Mouse (Mus musculus): ENCODE measurements around the gene Gm28048.

The Gm28048 gene

DNA sequence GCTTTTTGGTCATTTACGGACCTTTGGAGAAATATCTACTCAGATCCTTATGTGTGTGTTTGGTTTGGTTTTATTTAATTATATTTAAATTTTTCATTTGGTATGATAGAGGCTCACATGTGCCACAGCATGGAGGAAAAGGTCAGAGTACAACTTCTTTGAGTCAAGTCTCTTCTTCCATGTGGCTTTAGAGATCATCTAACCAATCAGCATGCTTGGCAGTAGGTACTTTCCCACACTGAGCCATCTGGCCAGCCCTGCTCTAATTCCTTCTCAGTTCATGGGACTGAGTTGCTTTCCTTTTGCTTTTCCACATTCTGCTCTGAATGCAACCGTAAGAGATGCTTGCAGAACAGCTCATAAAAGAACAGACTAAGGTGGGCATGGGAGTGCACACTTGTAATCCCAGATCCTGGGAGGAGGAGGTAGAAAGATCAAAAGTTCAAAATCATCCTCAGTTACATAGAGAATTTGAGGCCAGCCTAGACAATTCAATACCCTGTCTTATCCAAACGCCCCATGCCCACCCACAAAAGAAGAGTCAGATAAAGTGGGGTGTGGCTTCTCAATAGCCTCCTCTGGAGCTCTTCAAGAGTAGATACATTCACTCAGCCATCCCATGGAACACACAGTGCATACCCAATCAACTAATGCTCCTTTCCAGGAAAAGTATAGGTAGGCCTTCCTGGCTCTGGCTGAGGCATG lies 188.6 kb downstream of the Gm28048 start:
- no peak for DNase-seq

DNA sequence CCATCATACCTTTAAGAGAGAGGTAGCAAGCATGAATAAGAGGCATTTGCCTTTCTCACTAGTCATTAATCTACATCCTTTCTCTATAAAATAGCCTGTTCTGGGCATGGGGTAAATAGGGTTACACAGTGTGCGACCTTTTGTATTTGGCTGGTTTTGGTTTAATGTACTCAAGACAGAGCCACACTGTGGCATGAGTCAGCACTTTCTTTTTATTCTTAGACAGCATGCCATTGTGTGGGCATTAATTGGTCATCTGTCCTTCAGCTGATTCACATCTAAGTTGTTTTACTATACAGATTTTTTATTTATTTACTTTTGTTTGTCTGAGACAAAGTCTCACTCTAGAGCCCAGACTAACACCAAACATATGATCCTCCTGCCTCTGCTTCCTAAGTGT lies 189.7 kb downstream of the Gm28048 start:
- no peak for DNase-seq

DNA sequence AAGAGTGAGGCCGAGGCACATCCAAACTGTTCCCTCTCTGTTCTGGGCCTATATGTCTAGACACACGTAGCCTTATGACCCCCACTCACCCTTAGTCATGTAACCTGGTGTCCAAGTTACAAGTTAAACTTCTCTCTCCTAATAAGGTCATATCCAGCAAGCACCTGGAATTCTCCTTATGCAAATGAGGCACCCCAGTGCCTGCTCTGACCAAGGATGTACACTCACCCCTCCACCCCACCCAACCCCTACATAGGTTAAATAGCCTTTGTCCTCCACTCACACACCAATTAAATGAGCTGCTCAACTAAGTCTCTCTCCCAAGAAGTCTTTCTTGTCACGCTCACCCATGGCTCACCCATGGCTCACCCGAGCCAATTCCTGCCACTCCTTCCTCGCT lies 190.2 kb downstream of the Gm28048 start:
- no peak for DNase-seq

DNA sequence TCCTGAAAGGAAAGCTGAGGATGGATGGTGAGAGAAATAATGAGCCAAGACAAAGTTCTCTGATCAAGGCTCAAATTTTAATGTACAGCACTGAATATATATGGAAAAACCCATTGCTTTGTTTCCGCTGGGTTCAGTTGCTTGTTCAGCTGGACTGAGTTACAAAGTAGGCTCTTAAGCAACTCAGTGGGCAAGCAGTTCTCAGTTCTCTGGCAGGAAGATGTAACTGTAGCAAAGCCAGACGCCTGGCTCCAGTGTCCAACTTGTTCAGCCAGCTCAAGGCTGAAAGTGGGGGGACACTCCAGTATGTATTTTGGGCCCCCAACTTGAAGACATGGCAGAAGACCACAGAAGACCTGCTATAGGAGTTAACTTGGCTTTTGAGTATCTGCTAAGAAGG lies 194.1 kb downstream of the Gm28048 start:
- no peak for DNase-seq
